Mouse (Mus musculus): ENCODE measurements at regions not wholly inside any gene's neighbourhood (a gene's known extent, or its start where the extent isn't known, plus 50 kb on each side); places are given as distances from the start of the nearest gene placed in this dataset.

DNA sequence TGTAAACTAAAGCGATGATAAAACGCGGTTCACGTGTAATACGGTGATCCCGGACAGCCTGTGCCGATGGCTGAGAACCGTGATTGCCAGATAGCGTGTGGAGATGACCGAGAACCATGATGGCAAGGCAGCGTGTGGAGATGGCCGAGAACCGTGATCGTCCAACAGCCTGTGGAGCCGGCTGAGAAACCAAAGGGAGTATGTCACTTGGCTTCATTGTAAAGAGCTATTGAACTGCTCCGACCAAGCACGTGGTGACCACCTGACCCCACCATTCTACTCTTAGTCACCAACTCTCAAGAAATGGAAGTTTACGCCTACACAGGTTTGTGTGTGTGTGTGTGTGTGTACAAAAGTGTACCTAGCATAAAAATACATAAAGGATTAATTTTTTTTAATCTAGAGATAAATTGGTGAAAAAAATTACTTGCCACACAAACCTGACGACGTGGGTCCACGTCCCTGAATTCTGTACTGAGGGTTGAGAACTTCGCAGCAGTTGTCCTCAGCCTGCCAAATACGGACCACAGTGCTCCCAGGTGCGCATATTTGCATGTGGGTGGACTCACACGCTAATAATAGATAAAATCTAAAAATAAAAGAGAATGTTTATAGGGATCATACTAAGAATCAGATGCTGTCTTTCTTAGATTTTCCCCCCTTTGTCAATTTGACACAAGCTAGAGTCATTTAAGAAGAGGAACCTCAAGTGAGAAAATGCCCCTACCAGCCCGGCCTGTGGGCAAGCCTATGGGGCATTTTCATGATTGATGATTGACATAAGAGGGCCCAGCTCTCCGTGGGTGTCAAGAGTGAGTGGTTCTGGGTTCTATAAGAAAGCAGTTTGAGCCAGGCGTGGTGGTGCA lies 56.6 kb upstream of the Mef2a start:
- DNase-seq, result no peak

DNA sequence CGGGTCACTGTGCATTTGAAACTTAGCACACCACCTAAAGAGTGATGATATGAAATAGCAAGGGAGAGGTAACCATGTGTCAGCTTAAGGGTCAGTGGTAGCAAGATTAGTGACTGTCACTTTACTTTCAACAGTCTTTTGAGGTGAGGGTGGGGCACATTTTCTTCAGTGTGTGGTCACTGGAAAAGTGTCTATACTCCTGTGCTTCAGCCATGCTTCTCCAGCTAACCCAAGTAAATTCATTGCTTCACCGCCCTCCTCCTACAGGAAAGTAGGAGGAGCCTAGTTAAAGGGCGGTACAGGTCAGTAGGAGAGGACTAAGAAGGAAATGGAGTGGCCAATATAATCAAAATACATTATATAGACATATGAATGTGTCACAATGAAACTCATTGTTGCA lies 55.7 kb upstream of the Mef2a start:
- DNase-seq, result no peak

DNA sequence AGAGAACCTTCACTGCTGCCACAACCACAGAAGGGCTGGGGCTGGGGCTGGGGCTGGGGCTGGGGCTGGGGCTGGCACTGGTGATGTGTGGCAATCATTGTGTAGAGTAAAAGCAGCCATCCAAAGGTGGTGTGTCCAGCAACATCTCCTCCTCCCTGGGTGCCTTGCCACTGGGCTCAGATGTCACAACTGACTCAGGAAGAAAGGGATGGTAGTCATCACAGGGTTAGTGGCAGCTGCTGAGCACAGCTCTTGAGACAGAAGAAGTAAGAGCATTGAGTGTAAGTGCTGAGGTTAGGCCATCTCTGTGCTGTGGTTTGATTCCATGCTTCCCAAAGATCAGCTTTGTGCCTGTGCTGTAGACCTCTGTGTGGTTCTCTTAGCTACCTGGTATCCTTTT lies 53.4 kb upstream of the Mef2a start:
- no peak for DNase-seq

DNA sequence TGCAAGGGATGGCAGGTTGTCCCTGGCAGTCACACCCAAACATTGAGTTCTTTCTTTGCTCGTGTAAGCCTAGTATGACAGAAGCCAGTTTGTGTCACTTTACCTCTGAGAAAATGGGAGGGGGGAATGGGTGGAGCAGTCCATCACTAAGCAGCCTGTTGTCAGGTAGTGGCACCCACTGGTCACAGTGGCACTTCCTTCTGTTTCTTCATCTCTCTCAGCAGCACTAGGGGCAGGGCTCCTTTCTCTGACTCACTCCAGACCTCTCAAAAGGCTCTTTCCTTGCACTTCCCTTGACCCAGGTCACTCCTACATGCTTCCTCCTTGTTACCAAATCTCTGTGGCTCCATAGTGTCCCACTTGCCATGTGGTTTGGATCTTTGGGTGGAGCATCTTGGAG lies 52.9 kb upstream of the Mef2a start:
- DNase-seq, result no peak

DNA sequence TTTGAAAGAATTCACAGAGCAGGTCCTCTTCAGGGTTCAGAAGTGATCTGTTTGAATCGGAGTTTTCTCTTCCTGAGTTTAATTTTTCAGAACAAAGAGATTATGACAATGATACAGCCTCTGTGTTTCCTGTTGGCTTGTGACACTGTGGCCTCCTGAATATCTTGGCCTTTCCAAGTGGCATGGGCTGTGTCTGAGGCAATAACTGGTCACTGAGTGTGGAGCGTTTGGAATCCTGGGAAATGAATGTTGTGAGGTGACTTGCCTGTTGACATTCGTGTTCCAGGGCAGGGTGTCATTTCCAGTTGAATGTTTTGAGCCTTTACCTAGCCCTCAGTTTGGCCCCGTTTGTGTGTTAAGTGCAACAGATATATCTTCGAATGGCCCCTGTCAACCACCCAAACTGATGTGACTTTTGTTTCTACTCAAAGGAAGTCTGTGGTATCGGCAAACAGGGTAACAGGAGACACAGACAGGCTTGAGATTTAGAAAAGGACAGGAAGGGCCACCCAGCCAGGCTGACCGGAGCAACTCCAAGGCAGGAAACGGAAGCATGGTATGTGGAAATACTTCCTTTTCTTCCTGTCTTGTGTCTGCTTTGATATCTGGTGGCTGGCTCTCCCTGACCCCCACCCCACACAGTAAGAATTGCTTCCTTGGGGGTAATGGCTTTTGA lies 52.3 kb upstream of the Mef2a start:
- no peak for DNase-seq

Measured in cerebellum, postnatal 36 days (tissue).